Mouse (Mus musculus): ENCODE measurements around the gene Serp2.

- TF ChIP-seq CTCF (conservative IDR thresholded peaks at IDR 0.05; ENCODE audit: low read length) (no peak), NANOG (IDR thresholded peaks at IDR 0.05; ENCODE audit: borderline replicate concordance, low read length) (no peak), POU5F1 (IDR thresholded peaks at IDR 0.05; ENCODE audit: borderline replicate concordance, low read length) (no peak)
These were observed 35.4 kb upstream of the Serp2 start for GRCm38 (mm10) chr14:76592090-76592489.
